Mouse (Mus musculus) erythroblast, embryonic 14.5 days (primary cell): Measurements from ENCODE around the gene Cdk5rap2.

Source experiments
- GATA1 ChIP-seq: IDR thresholded peaks from 2 replicates; pipeline ENCODE4 v1.6.1; 2012; ENCODE audit warnings: low read length, inconsistent platforms, mixed read lengths
- TAL1 ChIP-seq: IDR thresholded peaks from 3 replicates; pipeline ENCODE4 v1.6.1; 2012; ENCODE audit warnings: low read length, inconsistent platforms, mixed read lengths

- TF ChIP-seq GATA1 (no peak), TAL1 (no peak)
Observed at GRCm38 (mm10) chr4:70312170-70312569, 98.1 kb downstream of the Cdk5rap2 start.
